Mouse (Mus musculus) neural tube, embryonic 11.5 days (tissue): ENCODE results near the gene Tshz2. TPM values are rescaled to one million over a fixed set of nuclear protein-coding genes. Genes with fewer than 3 reads are reported as not detected.

Source experiments
- ATAC-seq: fragments of 200-750 bp; cut with Nextera tagmentation; 2 replicates; pipeline ENCODE4 v1.8.0; 2017; ENCODE audit warnings: moderate number of reproducible peaks, mild to moderate bottlenecking, moderate TSS enrichment, moderate library complexity; ENCODE audit not compliant: insufficient read depth, low FRiP score, low TSS enrichment
- DNase-seq: peaks from one replicate; pipeline ENCODE4 v3.0.0-alpha.2; 2015; ENCODE audit warnings: low spot score
- H3K27ac ChIP-seq: fragments of 300-500 bp; sonication (generic); 2 replicates; pipeline ENCODE4 v1.5.1; 2014; ENCODE audit warnings: low read depth, mild to moderate bottlenecking, low read length
- H3K27me3 ChIP-seq: fragments of 300-500 bp; sonication (generic); 2 replicates; pipeline ENCODE4 v1.6.1; 2014; ENCODE audit warnings: mild to moderate bottlenecking, low read length, mixed read lengths; ENCODE audit not compliant: control insufficient read depth, insufficient read depth
- H3K36me3 ChIP-seq: fragments of 300-500 bp; sonication (generic); 2 replicates; pipeline ENCODE4 v1.6.1; 2014; ENCODE audit warnings: mild to moderate bottlenecking, low read length, moderate library complexity, mixed read lengths; ENCODE audit not compliant: control insufficient read depth, insufficient read depth
- H3K4me1 ChIP-seq: fragments of 300-500 bp; sonication (generic); 2 replicates; pipeline ENCODE4 v1.6.1; 2014; ENCODE audit warnings: low read length, mixed read lengths; ENCODE audit not compliant: control insufficient read depth, insufficient read depth
- H3K4me2 ChIP-seq: fragments of 300-500 bp; sonication (generic); 2 replicates; pipeline ENCODE4 v1.6.1; 2014; ENCODE audit warnings: low read depth, mild to moderate bottlenecking, moderate library complexity
- H3K4me3 ChIP-seq: fragments of 300-500 bp; sonication (generic); 2 replicates; pipeline ENCODE4 v1.5.1; 2014; ENCODE audit warnings: low read depth, low read length
- H3K9ac ChIP-seq: fragments of 300-500 bp; sonication (generic); 2 replicates; pipeline ENCODE4 v1.6.1; 2014; ENCODE audit warnings: mild to moderate bottlenecking, low read length
- H3K9me3 ChIP-seq: fragments of 300-500 bp; sonication (generic); 2 replicates; pipeline ENCODE4 v1.6.1; 2016; ENCODE audit warnings: low read length; ENCODE audit not compliant: control insufficient read depth
- WGBS: fragments of 180-500 bp; shearing (Covaris S2); extraction: QIAGEN DNeasy Blood & Tissue Kit; methylation state at CpG from one replicate; pipeline ENCODE4 v1.1.7; 2014; 5-methylcytosine and 5-hydroxymethylcytosine counted together
- polyA plus RNA-seq: library from polyadenylated mRNA; unstranded; fragments of >200 nt; fragmentation: Nextera tagmentation; extraction: Ambion mirVana; gene quantifications from 2 replicates; pipeline ENCODE4 v1.2.1, GENCODE M21; 2014

Tshz2 gene
- polyA plus RNA-seq, 1 experiment from 2014 or later: 9.1 TPM

GRCm38 (mm10) chr2:169915326-169915725 is 282.5 kb downstream of the Tshz2 start:
- WGBS: 81% methylated on average over 13 of the region's 13 CpGs
- no peaks in the 10 kb centered on the region for H3K36me3 ChIP-seq
- no peak overlapping the region for H3K4me2 ChIP-seq
- no peak overlapping the region for H3K4me3 ChIP-seq
- H3K27me3 ChIP-seq: no peaks in the 10 kb centered on the region
- H3K4me1 ChIP-seq: no peaks in the 10 kb centered on the region
- no peak overlapping the region for H3K27ac ChIP-seq
- H3K9me3 ChIP-seq: no peaks in the 10 kb centered on the region
- ATAC-seq (no peak), DNase-seq (no peak)
- H3K9ac ChIP-seq: no peak overlapping the region

- no peaks in the 10 kb centered on the region for H3K27me3 ChIP-seq
- no peaks in the 10 kb centered on the region for H3K36me3 ChIP-seq
- 79% methylated on average over 3 of the region's 3 CpGs for WGBS
Measured at GRCm38 (mm10) chr2:169919111-169919695, 286.4 kb downstream of the Tshz2 start.

GRCm38 (mm10) chr2:169924177-169924810 is 291.5 kb downstream of the Tshz2 start:
- 66% methylated on average over 8 of the region's 8 CpGs for WGBS
- no peak for DNase-seq
- H3K27ac ChIP-seq: no peak overlapping the region

More at GRCm38 (mm10) chr2:169919111-169919695, 286.4 kb downstream of the Tshz2 start:
- no peaks in the 10 kb centered on the region for H3K9me3 ChIP-seq
- no peak overlapping the region for H3K4me2 ChIP-seq
- H3K27ac ChIP-seq: no peak overlapping the region
- H3K4me3 ChIP-seq: no peak overlapping the region
- no peak for ATAC-seq
- DNase-seq: no peak
- H3K9ac ChIP-seq: no peak overlapping the region
- no peaks in the 10 kb centered on the region for H3K4me1 ChIP-seq

GRCm38 (mm10) chr2:169925466-169925865 is 292.7 kb downstream of the Tshz2 start:
- Histone ChIP-seq H3K27me3 (no peaks in the 10 kb centered on the region), H3K4me1 (no peaks in the 10 kb centered on the region), H3K9me3 (no peaks in the 10 kb centered on the region), H3K36me3 (no peaks in the 10 kb centered on the region), H3K4me3 (no peak overlapping the region), H3K9ac (no peak overlapping the region), H3K27ac (no peak overlapping the region), H3K4me2 (no peak overlapping the region)
- 85% methylated on average over 5 of the region's 5 CpGs for WGBS
- ATAC-seq (no peak), DNase-seq (no peak)

More at GRCm38 (mm10) chr2:169924177-169924810, 291.5 kb downstream of the Tshz2 start:
- H3K36me3 ChIP-seq: no peaks in the 10 kb centered on the region
- H3K9ac ChIP-seq: no peak overlapping the region
- H3K4me3 ChIP-seq: no peak overlapping the region
- no peaks in the 10 kb centered on the region for H3K27me3 ChIP-seq
- no peak overlapping the region for H3K4me2 ChIP-seq
- no peak for ATAC-seq
- H3K9me3 ChIP-seq: no peaks in the 10 kb centered on the region
- no peaks in the 10 kb centered on the region for H3K4me1 ChIP-seq

- Histone ChIP-seq H3K9ac (no peak overlapping the region), H3K36me3 (no peaks in the 10 kb centered on the region), H3K4me2 (no peak overlapping the region), H3K27ac (no peak overlapping the region), H3K4me1 (no peaks in the 10 kb centered on the region), H3K9me3 (no peaks in the 10 kb centered on the region), H3K27me3 (no peaks in the 10 kb centered on the region), H3K4me3 (no peak overlapping the region)
- 89% methylated on average over 11 of the region's 11 CpGs for WGBS
- DNase-seq (no peak), ATAC-seq (no peak)
Measured at GRCm38 (mm10) chr2:169926016-169926415, 293.2 kb downstream of the Tshz2 start.

- Histone ChIP-seq H3K27ac (no peak overlapping the region), H3K9me3 (no peaks in the 10 kb centered on the region), H3K4me3 (no peak overlapping the region), H3K4me2 (no peak overlapping the region), H3K4me1 (no peaks in the 10 kb centered on the region), H3K36me3 (no peaks in the 10 kb centered on the region), H3K9ac (no peak overlapping the region), H3K27me3 (no peaks in the 10 kb centered on the region)
- 83% methylated on average over 2 of the region's 2 CpGs for WGBS
- no peak for ATAC-seq
- DNase-seq: no peak
Measured at GRCm38 (mm10) chr2:169927401-169927800, 294.6 kb downstream of the Tshz2 start.

GRCm38 (mm10) chr2:169928447-169929120 is 295.8 kb downstream of the Tshz2 start:
- Histone ChIP-seq H3K9ac (no peak overlapping the region), H3K36me3 (no peaks in the 10 kb centered on the region), H3K4me1 (no peaks in the 10 kb centered on the region), H3K9me3 (no peaks in the 10 kb centered on the region), H3K4me3 (no peak overlapping the region), H3K27ac (0 out of 2 replicates have a peak overlapping the region, but pooled peaks have one; percentile 27), H3K27me3 (no peaks in the 10 kb centered on the region), H3K4me2 (no peak overlapping the region)
- 67% methylated on average over 14 of the region's 14 CpGs for WGBS
- DNase-seq (no peak), ATAC-seq (no peak)

- Histone ChIP-seq H3K4me1 (no peaks in the 10 kb centered on the region), H3K27me3 (no peaks in the 10 kb centered on the region), H3K9me3 (no peaks in the 10 kb centered on the region), H3K9ac (peak overlapping the region; percentile 35; the same call in 1 of the 2 replicates), H3K36me3 (no peaks in the 10 kb centered on the region), H3K27ac (no peak overlapping the region), H3K4me2 (peak overlapping the region; percentile 35), H3K4me3 (peak overlapping the region; percentile 6; the same call in 1 of the 2 replicates)
- ATAC-seq: no peak; the same call in 1 of the 2 replicates
- 56% methylated on average over 23 of the region's 23 CpGs for WGBS
- DNase-seq: peak; percentile 77
Measured at GRCm38 (mm10) chr2:169929540-169930497, 297.0 kb downstream of the Tshz2 start.
